Mouse (Mus musculus) midbrain, embryonic 11.5 days (tissue): ENCODE results near the gene Sigirr. TPM values are rescaled to one million over a fixed set of nuclear protein-coding genes. Genes with fewer than 3 reads are reported as not detected.

Experiments used
- ATAC-seq: fragments of 200-750 bp; cut with Nextera tagmentation; 2 replicates; pipeline ENCODE4 v1.8.0; 2017; ENCODE audit warnings: moderate TSS enrichment, moderate library complexity; ENCODE audit not compliant: low FRiP score
- DNase-seq: peaks from one replicate; pipeline ENCODE4 v3.0.0; 2015; ENCODE audit warnings: low spot score; ENCODE audit errors: missing footprints
- H3K27ac ChIP-seq: fragments of 300-500 bp; sonication (generic); 2 replicates; pipeline ENCODE4 v1.5.1; 2014; ENCODE audit warnings: low read depth, low read length
- H3K27me3 ChIP-seq: fragments of 300-500 bp; sonication (generic); 2 replicates; pipeline ENCODE4 v1.6.1; 2014; ENCODE audit warnings: mild to moderate bottlenecking, low read length, moderate library complexity, mixed read lengths; ENCODE audit not compliant: control insufficient read depth, insufficient read depth
- H3K36me3 ChIP-seq: fragments of 300-500 bp; sonication (generic); 2 replicates; pipeline ENCODE4 v1.6.1; 2014; ENCODE audit warnings: mild to moderate bottlenecking, low read length, moderate library complexity, mixed read lengths; ENCODE audit not compliant: control insufficient read depth, insufficient read depth
- H3K4me1 ChIP-seq: fragments of 300-500 bp; sonication (generic); 2 replicates; pipeline ENCODE4 v1.6.1; 2014; ENCODE audit warnings: low read length; ENCODE audit not compliant: control insufficient read depth, insufficient read depth
- H3K4me2 ChIP-seq: fragments of 300-500 bp; sonication (generic); 2 replicates; pipeline ENCODE4 v1.6.1; 2014; ENCODE audit warnings: mild to moderate bottlenecking, moderate library complexity
- H3K4me3 ChIP-seq: fragments of 300-500 bp; sonication (generic); 2 replicates; pipeline ENCODE4 v1.5.1; 2014; ENCODE audit warnings: low read depth, low read length
- H3K9ac ChIP-seq: fragments of 300-500 bp; sonication (generic); 2 replicates; pipeline ENCODE4 v1.6.1; 2014; ENCODE audit warnings: low read length
- H3K9me3 ChIP-seq: fragments of 300-500 bp; sonication (generic); 2 replicates; pipeline ENCODE4 v1.6.1; 2016; ENCODE audit warnings: low read length; ENCODE audit not compliant: control insufficient read depth
- WGBS: fragments of 180-500 bp; shearing (Covaris S2); extraction: QIAGEN DNeasy Blood & Tissue Kit; methylation state at CpG from one replicate; pipeline ENCODE4 v1.1.7; 2014; 5-methylcytosine and 5-hydroxymethylcytosine counted together
- polyA plus RNA-seq: library from polyadenylated mRNA; unstranded; fragments of >200 nt; fragmentation: Nextera tagmentation; extraction: Ambion mirVana; gene quantifications from 2 replicates; pipeline ENCODE4 v1.2.1, GENCODE M21; 2014

The Sigirr gene
- polyA plus RNA-seq, 1 experiment from 2014 or later = 1.8 TPM

DNA sequence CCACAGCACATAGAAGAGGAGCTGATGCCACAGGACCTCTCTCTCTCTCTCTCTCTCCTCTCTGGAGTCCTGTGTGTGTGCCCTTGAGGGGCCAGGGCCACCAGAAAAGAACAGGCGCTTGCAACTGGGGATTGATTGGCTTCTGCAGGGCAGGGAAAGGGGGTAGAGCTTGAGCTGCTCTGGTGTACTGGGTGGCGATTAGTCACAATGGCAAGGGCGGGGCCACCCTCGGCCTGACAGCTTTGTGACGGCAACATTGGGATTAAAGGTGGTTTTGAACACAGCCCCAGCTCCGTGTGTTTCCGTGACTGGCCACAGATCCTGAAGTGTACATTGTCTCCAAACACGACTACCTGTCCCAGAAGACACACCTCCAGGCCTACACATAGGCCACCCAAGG is 10.1 kb downstream of the Sigirr start:
- DNase-seq (no peak), ATAC-seq (no peak)
- Histone ChIP-seq H3K36me3 (no peaks in the 10 kb centered on the region), H3K4me1 (no peaks in the 10 kb centered on the region; the same call in 1 of the 2 replicates), H3K4me3 (no peak overlapping the region), H3K27ac (no peak overlapping the region), H3K9me3 (no peaks in the 10 kb centered on the region), H3K4me2 (no peak overlapping the region), H3K9ac (no peak overlapping the region), H3K27me3 (peaks cover 29% of the 10 kb centered on the region)
- WGBS = 60% methylated on average over 8 of the region's 8 CpGs

DNA sequence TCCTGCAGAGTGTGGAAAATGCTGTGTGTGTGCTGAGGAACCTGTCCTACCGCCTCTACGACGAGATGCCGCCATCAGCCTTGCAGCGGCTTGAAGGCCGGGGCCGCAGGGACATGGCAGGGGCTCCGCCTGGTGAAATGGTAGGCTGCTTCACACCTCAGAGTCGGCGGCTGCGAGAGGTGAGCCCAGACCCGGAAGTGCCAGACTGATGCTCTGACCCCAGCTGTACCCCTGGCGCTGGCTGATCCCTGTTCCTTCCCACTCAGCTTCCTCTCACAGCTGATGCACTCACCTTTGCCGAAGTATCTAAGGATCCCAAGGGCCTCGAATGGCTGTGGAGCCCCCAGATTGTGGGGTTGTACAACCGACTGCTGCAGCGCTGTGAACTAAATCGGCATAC is 11.9 kb downstream of the Sigirr start:
- peak overlapping the region; percentile 23; the same call in 1 of the 2 replicates for H3K4me2 ChIP-seq
- 22% methylated on average over 18 of the region's 18 CpGs for WGBS
- H3K27ac ChIP-seq = no peak overlapping the region
- DNase-seq (peak; percentile 85), ATAC-seq (no peak)
- H3K27me3 ChIP-seq = peaks cover 29% of the 10 kb centered on the region
- no peaks in the 10 kb centered on the region for H3K9me3 ChIP-seq
- H3K4me3 ChIP-seq = no peak overlapping the region; the same call in 1 of the 2 replicates
- no peak overlapping the region for H3K9ac ChIP-seq
- no peaks in the 10 kb centered on the region for H3K36me3 ChIP-seq
- no peaks in the 10 kb centered on the region; the same call in 1 of the 2 replicates for H3K4me1 ChIP-seq

DNA sequence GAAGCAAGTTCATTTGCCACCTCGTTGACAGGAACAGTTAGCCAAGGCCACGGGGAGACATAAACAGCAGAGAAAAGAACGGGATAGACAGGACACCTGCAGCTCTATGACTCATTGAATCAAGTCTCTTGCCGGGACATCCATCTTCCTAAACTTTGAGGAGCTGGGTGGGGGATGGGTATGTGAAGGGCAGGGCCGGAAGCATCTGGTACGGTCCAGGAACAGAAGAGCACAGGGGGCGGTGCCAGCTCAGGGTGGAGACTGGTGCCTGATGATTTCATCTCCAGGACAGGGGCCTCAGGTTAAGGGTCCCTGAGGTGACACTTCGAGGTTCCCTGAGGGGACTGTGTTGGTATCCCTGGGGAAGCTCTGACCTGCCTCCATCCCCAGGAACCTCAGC is 12.5 kb downstream of the Sigirr start:
- Histone ChIP-seq H3K4me2 (no peak overlapping the region), H3K4me3 (no peak overlapping the region), H3K27ac (no peak overlapping the region), H3K4me1 (no peaks in the 10 kb centered on the region; the same call in 1 of the 2 replicates), H3K9ac (no peak overlapping the region), H3K27me3 (peaks cover 29% of the 10 kb centered on the region), H3K36me3 (no peaks in the 10 kb centered on the region), H3K9me3 (no peaks in the 10 kb centered on the region)
- WGBS = 42% methylated on average over 8 of the region's 8 CpGs
- ATAC-seq (no peak), DNase-seq (no peak)

DNA sequence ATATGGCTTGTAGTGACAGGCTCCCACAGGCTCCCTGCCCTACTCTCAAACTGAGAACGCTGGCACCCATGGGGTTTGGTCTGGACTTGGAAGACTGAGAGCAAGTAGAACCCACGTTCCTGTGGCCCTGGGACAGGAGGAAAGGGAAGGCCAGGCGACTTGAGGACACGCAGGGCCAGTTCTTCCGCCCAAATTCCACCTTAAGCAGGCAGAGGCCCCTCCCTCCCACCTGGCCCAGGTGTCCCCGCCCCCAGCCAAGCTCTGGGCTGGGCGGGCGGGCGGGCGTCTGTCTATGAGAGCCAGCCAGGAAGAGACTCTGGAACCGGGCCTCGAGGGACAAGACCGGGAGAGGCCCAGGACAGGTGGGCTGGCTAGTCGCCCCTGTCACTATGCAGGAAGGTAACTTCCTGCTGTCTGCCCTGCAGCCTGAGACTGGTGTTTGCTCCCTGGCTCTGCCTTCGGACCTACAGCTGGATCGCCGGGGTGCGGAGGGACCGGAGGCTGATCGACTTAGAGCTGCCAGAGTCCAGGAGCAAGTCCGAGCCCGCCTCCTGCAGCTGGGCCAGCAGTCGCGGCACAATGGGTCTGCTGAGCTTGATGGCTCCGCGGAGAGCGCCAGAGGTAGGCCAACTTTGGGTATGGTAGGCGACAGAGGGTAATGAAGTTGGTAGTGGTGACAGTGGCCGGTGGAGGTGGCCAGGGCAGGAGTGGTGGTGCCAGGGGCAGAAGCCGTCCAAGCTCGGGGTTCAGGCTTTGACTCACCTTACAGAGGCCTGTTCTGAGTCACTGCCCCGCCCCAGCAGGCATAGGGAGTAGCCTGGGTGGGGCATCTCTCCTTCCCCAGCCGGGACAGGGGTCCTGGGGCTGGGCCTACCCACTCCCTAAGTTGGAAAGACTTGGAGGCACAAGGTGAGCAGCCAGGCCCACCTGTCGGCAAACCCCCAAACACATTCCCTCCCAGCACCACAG is 20.6 kb downstream of the Sigirr start:
- H3K4me2 ChIP-seq = no peak overlapping the region
- H3K4me1 ChIP-seq = no peaks in the 10 kb centered on the region
- H3K27ac ChIP-seq = no peak overlapping the region
- no peaks in the 10 kb centered on the region; the same call in 1 of the 2 replicates for H3K27me3 ChIP-seq
- no peak for ATAC-seq
- H3K4me3 ChIP-seq = no peak overlapping the region
- DNase-seq = no peak
- no peaks in the 10 kb centered on the region for H3K36me3 ChIP-seq
- H3K9me3 ChIP-seq = no peaks in the 10 kb centered on the region
- H3K9ac ChIP-seq = no peak overlapping the region
- 24% methylated on average over 34 of the region's 34 CpGs for WGBS

DNA sequence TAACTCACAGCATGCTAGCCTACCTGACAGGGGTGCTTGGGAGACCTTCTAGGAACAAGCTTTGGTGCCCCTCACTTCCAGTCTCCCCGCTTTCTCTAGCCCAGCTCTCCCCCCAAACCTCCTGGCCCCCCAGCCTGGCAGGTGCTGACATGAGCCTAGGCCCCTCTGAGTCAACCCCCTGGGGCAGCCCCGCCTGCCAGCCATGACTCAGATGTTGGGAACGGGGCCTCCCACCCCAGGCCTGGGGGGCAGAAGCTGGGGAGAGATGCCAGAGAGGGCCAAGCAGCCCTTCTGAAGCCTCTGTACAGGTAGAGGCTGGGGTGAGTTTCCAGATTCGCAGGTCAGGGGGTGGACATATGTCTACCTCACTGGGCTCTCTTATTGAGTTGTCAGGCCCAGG is 21.5 kb downstream of the Sigirr start:
- no peaks in the 10 kb centered on the region; the same call in 1 of the 2 replicates for H3K27me3 ChIP-seq
- ATAC-seq = no peak
- 79% methylated on average over 4 of the region's 4 CpGs for WGBS

DNA sequence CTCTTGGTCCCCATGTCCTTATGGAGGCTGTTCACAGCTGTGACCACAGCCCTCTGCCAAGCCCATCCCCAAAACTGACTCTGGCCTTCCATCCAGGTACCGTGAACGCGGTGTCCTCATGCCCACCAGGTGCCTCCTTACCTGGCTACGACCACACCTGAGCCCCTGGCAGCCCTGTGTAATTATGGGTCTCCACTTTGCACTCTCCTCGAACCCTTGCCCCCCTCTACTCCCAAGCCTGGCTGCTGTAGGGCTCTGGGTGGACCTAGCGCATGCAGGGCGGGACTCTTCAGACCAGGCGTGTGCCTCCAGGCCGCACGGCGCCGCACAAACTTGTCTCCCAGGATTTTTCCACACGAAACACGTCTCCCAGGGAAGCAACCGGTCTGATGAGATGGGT is 22.5 kb downstream of the Sigirr start, which contains the start of gene Pkp3:
Gene Pkp3 (plus strand): TSS at position 378 of the 400 bp plus-strand sequence.
- Histone ChIP-seq H3K4me2 (no peak within 1 kb of the TSS), H3K36me3 (no peaks in the 10 kb centered on the region), H3K4me3 (no peak within 1 kb of the TSS), H3K27ac (no peak within 1 kb of the TSS), H3K9me3 (no peaks in the 10 kb centered on the region), H3K9ac (no peak within 1 kb of the TSS), H3K4me1 (no peaks in the 10 kb centered on the region), H3K27me3 (no peaks in the 10 kb centered on the region; the same call in 1 of the 2 replicates)
- WGBS = 91% methylated on average over 15 of the region's 15 CpGs
- DNase-seq (no peak), ATAC-seq (no peak)

More for the DNA sequence above, 21.5 kb downstream of the Sigirr start:
- Histone ChIP-seq H3K4me2 (no peak overlapping the region), H3K36me3 (no peaks in the 10 kb centered on the region), H3K9ac (no peak overlapping the region), H3K9me3 (no peaks in the 10 kb centered on the region), H3K4me3 (no peak overlapping the region), H3K4me1 (no peaks in the 10 kb centered on the region), H3K27ac (no peak overlapping the region)
- no peak for DNase-seq

DNA sequence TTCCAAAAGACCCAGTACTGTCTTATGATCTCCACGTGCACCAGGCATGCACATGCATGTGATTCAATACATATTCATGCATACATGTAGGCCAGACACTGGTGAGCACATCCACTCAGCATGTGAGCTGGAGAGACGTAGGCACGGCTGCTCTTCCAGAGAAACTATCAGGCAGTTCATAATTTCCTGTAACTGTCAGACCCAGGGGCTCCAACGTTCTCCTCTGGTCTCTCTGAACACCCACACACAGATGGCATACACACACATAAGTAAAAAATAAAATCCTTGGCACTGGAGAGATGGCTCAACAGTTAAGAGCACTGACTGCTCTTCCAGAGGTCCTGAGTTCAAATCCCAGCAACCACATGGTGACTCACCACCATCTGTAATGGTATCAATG is 26.6 kb downstream of the Sigirr start:
- DNase-seq = no peak
- H3K9me3 ChIP-seq = no peaks in the 10 kb centered on the region
- WGBS = 83% methylated on average over 4 of the region's 4 CpGs

DNA sequence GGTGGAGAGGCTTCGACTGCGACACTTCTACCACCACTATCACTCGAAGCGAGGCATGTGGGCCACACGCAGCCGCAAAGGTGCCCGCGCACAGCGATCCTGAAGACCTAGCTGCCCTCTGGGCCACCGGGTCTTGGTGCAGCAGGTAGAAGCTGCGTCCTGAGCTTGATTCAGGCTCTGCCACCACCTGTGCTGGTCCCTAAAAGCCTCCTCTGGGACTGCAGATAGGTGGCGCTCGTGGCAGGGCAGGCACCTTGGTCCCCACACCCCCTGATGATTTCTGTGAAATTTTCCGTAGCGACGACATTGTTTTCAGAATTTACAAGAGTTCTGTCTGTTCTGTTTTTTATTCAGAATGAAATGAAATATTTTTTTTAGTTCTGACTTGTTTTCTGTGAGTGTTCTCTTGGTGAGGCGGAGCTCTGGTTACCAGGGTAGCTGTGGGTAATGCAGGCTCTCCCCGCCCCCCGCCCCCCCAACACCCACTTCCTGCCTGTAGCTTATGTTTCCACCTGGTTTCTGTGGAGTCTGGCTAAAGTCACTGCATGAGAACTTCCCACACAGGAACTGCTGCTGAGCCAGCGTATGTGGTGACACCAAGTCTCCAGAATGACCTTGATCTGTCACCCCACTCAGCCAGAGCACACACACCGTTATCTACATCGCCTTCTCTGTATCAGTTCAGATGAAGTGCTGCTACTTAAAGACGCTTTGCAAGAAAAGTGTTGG is 28.2 kb downstream of the Sigirr start:
- ATAC-seq = no peak
- no peak overlapping the region for H3K9ac ChIP-seq
- no peak overlapping the region for H3K4me3 ChIP-seq
- no peak overlapping the region for H3K4me2 ChIP-seq
- peaks cover 17% of the 10 kb centered on the region for H3K27me3 ChIP-seq
- DNase-seq = no peak
- H3K36me3 ChIP-seq = no peaks in the 10 kb centered on the region
- 35% methylated on average over 23 of the region's 23 CpGs for WGBS
- no peak overlapping the region for H3K27ac ChIP-seq
- H3K9me3 ChIP-seq = no peaks in the 10 kb centered on the region
- peaks cover 7% of the 10 kb centered on the region for H3K4me1 ChIP-seq

More for the DNA sequence above, 26.6 kb downstream of the Sigirr start:
- Histone ChIP-seq H3K27me3 (peaks cover 17% of the 10 kb centered on the region), H3K4me2 (no peak overlapping the region), H3K36me3 (no peaks in the 10 kb centered on the region), H3K27ac (no peak overlapping the region), H3K4me3 (no peak overlapping the region), H3K9ac (no peak overlapping the region), H3K4me1 (peaks cover 7% of the 10 kb centered on the region)
- ATAC-seq = no peak
